Mouse (Mus musculus): Measurements from ENCODE around the gene Olfr1132. TPM values are rescaled to one million over a fixed set of nuclear protein-coding genes. Genes with fewer than 3 reads are reported as not detected.
"Not testable (repeated sequence)": the region's sequence is repeated elsewhere in the genome, so short reads cannot be mapped to it uniquely, and the experiment has no call there.

Olfr1132 gene
- not detected for total RNA-seq (2021)

DNA sequence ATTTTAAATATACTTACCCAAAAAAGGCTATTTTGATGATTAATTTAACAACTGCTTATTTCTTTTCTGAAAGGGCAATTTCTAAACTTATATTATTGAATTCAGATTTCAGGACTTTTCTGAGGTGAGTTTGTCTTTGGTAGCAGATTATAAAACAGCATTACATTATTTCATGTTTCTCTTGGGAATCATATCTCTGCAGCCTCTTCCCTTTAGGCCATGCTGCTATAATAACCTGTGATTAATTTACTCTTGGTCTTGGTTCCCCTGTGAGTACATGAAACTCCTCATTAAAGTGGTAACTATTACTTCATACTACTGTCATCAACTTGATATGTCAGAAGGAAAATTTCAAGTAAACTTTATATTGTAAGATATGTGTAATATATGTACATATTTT, at the start of gene Olfr1132:
Gene Olfr1132, minus strand, starts transcription at position 101 of the 400 bp plus-strand sequence.
- intact Hi-C loops (cut with DNase I), result no loop called here
- no peak for DNase-seq (ENCODE audit: low spot score)

DNA sequence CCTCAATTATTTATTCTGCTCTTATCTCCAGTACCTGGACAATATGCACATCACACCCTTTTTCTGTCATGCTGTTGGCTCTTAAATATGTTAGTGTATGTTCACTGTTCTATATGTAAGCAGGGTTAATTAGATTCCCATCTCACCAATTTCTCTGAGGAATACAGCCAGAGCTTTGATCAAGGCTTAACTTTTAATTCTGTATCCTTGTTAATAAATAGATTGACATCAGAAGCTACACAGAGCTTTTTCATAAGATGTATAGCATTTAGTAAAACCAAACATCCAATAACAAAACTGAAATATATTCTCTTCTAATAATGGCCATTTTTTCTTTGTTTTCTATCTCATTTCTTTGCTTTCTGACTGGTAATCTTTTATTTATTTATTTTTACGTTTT, 36.2 kb upstream of the Olfr1132 start, which contains the start of gene Olfr1135:
Gene Olfr1135, minus strand, starts transcription at position 101 of the 400 bp plus-strand sequence.
- DNase-seq (ENCODE audit: low spot score), result no peak
- intact Hi-C loops (cut with DNase I), result no loop called here

DNA sequence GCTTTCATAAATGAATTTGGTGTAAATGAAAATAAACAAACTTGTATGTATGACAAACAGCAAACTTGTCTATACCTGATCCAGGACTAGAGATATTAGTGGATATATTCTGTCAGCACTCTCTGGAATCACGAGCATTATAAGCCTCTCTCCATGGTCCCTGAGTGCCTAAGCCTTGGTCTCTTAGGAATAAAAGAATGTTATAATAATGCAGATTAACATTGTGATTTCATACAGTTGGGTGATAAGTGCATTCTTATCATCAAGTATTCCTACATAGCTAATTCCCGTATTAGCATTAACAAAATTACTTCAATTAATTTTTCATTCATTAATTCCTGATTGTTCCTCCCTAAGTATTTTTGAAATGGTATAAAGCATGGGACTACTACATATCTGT, 21.0 kb upstream of the Olfr1132 start, which contains the start of gene Olfr1134:
Gene Olfr1134, minus strand, starts transcription at position 101 of the 400 bp plus-strand sequence.
- DNase-seq (ENCODE audit: low spot score), result no peak
- intact Hi-C loops (cut with DNase I), result no loop called here

DNA sequence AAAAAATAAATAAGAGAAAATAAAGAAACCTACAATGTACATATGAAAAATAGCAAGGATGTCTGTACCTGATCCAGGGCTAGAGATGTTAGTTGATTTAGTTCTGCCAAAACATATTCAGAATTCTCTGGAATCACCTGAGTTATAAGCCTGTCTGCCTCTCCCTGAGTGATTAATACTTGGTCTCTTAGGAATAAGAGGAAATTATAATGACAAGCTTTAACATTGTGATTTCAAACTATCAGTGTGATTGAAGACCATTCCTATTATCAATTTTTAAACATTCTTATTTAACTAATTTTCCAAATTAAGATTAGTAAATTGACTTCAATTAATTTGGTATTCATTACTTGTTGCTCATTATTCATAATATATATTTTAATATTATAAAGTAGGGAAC, 9.9 kb upstream of the Olfr1132 start, which contains the start of gene Olfr1133:
Gene Olfr1133, minus strand, starts transcription at position 101 of the 400 bp plus-strand sequence.
- no peak for DNase-seq (ENCODE audit: low spot score)
- intact Hi-C loops (cut with DNase I), result no loop called here

DNA sequence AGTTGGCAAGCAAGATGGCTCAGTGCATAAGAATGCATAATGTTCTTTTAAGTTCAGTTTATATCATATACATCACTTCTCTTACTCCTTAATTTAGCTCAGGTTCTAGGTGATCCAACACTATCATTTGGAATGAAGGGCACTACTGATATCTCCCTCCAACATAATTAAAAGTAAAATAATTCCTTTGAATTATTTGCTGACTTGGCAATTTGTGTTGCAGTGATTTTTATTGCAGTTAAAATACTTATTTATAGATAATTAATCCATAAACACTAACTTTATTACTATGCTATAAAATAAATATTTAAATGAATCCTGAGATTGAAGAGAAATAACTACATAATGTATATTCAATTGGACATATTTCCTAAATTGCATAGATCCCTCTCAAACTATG, 5.1 kb upstream of the Olfr1132 start:
- intact Hi-C loops (cut with DNase I), result no loop called here
- no peak for DNase-seq (ENCODE audit: low spot score)

DNA sequence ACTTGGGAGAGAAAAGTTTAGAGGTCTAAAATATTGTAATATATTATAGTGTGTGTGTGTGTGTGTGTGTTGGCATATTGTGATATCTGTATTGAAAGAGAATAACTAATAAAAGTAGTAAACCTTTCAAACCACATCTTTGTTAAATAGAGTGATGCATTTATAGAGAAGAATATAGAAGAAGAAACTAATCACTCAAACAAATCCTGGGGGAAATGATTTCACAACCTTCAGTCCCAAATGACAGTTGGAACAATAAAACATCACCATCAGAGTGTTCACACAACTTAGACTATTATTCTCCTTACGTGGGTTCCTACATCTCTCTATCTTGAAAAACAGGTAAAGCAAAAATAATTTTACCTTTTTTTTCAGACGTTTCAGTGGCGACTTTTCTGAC, 10.5 kb downstream of the Olfr1132 start, which contains the start of gene Olfr1131:
Gene Olfr1131, plus strand, starts transcription at position 301 of the 400 bp plus-strand sequence.
- no peak for DNase-seq (ENCODE audit: low spot score)
- intact Hi-C loops (cut with DNase I), result no loop called here

DNA sequence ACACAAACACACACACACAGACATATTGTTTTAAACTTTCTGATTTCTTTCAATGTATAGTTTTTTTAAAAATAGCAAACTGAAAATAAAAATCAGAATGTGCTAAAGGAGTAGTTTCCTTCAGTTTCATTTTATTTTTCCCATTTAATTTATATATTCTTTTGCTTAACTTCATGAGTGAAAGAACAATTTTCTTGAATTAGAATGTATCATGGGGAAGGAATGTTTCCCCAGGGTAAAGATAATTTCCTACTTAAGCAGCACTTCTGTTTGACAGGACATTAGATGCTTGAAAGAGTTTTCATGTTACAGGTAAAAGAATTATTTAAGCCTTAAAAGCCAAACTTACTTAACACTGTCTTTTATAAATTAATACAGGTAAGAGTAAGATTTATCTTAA, 31.4 kb downstream of the Olfr1132 start, which contains the start of gene Olfr1130:
Gene Olfr1130, plus strand, starts transcription at position 301 of the 400 bp plus-strand sequence.
- DNase-seq (ENCODE audit: low spot score); intact Hi-C loops (cut with DNase I): not testable (repeated sequence)

Other genes with a start within 250 kb of the Olfr1132 start
- gene Olfr1123, start 220.9 kb downstream of the Olfr1132 start, total RNA-seq (2021), result not detected
- gene Olfr1124, start 207.3 kb downstream of the Olfr1132 start, total RNA-seq (2021), result not detected
- not detected for gene Olfr1126, start 183.6 kb downstream of the Olfr1132 start, total RNA-seq (2021)
- not detected for gene Pramel7, start 140.4 kb downstream of the Olfr1132 start, total RNA-seq (2021)
- gene Pramel6, start 131.0 kb downstream of the Olfr1132 start, total RNA-seq (2021), result not detected
- not detected for gene Olfr153, start 105.7 kb downstream of the Olfr1132 start, total RNA-seq (2021)
- gene Olfr1128, start 92.0 kb downstream of the Olfr1132 start, total RNA-seq (2021), result not detected
- gene Olfr1129, start 63.6 kb downstream of the Olfr1132 start, total RNA-seq (2021), result not detected
- not detected for gene Olfr1130, start 31.3 kb downstream of the Olfr1132 start, total RNA-seq (2021)
- not detected for gene Olfr1131, start 10.4 kb downstream of the Olfr1132 start, total RNA-seq (2021)
- gene Olfr1133, start 9.8 kb upstream of the Olfr1132 start, total RNA-seq (2021), result not detected
- gene Olfr1134, start 20.9 kb upstream of the Olfr1132 start, total RNA-seq (2021), result not detected
- gene Olfr1135, start 36.1 kb upstream of the Olfr1132 start, total RNA-seq (2021), result not detected
- not detected for gene Olfr1136, start 56.4 kb upstream of the Olfr1132 start, total RNA-seq (2021)
- not detected for gene Olfr1137, start 75.6 kb upstream of the Olfr1132 start, total RNA-seq (2021)
- not detected for gene Olfr1138, start 102.4 kb upstream of the Olfr1132 start, total RNA-seq (2021)
- not detected for gene Olfr1140, start 106.2 kb upstream of the Olfr1132 start, total RNA-seq (2021)
- gene Olfr1141, start 116.5 kb upstream of the Olfr1132 start, total RNA-seq (2021), result not detected
- gene Olfr152, start 141.9 kb upstream of the Olfr1132 start, total RNA-seq (2021), result not detected
- not detected for gene Olfr1143, start 163.1 kb upstream of the Olfr1132 start, total RNA-seq (2021)
- not detected for gene Olfr1145, start 172.3 kb upstream of the Olfr1132 start, total RNA-seq (2021)
- not detected for gene Olfr1148, start 193.0 kb upstream of the Olfr1132 start, total RNA-seq (2021)
- gene Olfr1150-ps1, start 206.5 kb upstream of the Olfr1132 start, total RNA-seq (2021), result not detected
- gene Olfr1151, start 218.3 kb upstream of the Olfr1132 start, total RNA-seq (2021), result not detected
- gene Olfr1152, start 229.0 kb upstream of the Olfr1132 start, total RNA-seq (2021), result not detected